Mouse (Mus musculus): ENCODE data around the gene Gpr108. TPM values are rescaled to one million over a fixed set of nuclear protein-coding genes. Genes with fewer than 3 reads are reported as not detected.
A peak's percentile ranks its signal among the peaks of the same experiment; 100 is the strongest.

Gene Gpr108
- polyA plus RNA-seq, 1 experiment from 2014 or later, result 37.6 TPM

DNA sequence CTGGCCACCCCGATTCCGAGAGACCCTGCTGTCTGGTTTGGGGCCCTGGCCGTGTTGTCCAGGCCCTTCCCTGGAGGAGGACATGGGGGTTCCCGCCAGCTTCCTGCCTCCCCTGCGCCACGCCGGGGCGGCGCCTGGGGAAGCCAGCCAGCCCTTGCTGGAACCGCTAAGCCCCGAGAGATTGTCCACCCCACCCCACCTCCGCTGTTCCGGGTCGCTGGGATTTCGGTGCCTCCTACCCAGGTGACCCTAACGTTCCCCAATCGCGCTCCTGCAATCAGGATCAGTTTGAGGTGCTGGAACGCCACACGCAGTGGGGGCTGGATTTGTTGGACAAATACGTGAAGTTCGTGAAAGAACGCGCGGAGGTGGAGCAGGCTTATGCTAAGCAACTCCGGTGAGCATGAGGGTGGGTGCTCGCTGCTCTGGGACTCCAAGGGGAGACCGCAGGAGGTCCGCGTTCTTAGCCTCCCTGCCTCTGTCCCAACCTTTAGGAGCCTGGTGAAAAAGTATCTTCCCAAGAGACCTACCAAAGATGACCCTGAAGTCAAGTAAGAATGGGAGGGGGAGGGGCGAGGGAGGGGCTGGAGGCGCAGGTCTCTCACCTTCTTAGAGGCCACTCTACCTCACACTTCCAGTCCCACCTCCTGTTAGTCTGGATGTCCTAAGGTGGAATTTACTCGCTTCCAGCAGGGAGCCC is 2.4 kb upstream of the Gpr108 start:
- ATAC-seq (replicated peaks; ENCODE audit: low FRiP score, low read depth), result no peak
- DNase-seq (ENCODE audit: low spot score), result peak; percentile 40
- Histone ChIP-seq H3K36me3 (ENCODE audit: insufficient read depth, low read length) (peaks cover 18% of the 10 kb centered on the region; the same call in 1 of the 2 replicates), H3K9me3 (replicated peaks; ENCODE audit: low read length) (no peaks in the 10 kb centered on the region), H3K4me2 (ENCODE audit: low read length) (peak overlapping the region; percentile 96), H3K4me3 (replicated peaks; ENCODE audit: low read depth, low read length) (peak overlapping the region; percentile 79), H3K27me3 (ENCODE audit: insufficient read depth, low read length) (no peaks in the 10 kb centered on the region), H3K9ac (ENCODE audit: low read depth, low read length) (peak overlapping the region; percentile 71), H3K4me1 (replicated peaks; ENCODE audit: insufficient read depth, low read length) (peaks cover 12% of the 10 kb centered on the region), H3K27ac (peak overlapping the region; percentile 83)
- no peak for TF ChIP-seq CTCF (IDR thresholded peaks at IDR 0.05; ENCODE audit: low read depth)
- 1% methylated on average over 33 of the region's 33 CpGs for WGBS

GRCm38 (mm10) chr17:57249186-57250181 is 1.2 kb upstream of the Gpr108 start, which contains the start of gene Trip10:
Gene Trip10, plus strand, starts transcription at chr17:57249455.
- peak; percentile 40 for ATAC-seq (replicated peaks; ENCODE audit: low FRiP score, low read depth)
- TF ChIP-seq CTCF (IDR thresholded peaks at IDR 0.05; ENCODE audit: low read depth), result peak; percentile 50

GRCm38 (mm10) chr17:57248771-57249170 is 525 bp upstream of the Gpr108 start:
- peaks cover 12% of the 10 kb centered on the region for H3K4me1 ChIP-seq (replicated peaks; ENCODE audit: insufficient read depth, low read length)
- H3K9ac ChIP-seq (ENCODE audit: low read depth, low read length), result peak overlapping the region; percentile 35; the same call in 1 of the 2 replicates
- WGBS, result 5% methylated on average over 13 of the region's 13 CpGs
- no peak for DNase-seq (ENCODE audit: low spot score)
- peak overlapping the region; percentile 88 for H3K27ac ChIP-seq
- no peak for TF ChIP-seq CTCF (IDR thresholded peaks at IDR 0.05; ENCODE audit: low read depth)
- H3K4me3 ChIP-seq (replicated peaks; ENCODE audit: low read depth, low read length), result peak overlapping the region; percentile 79
- peak overlapping the region; percentile 96 for H3K4me2 ChIP-seq (ENCODE audit: low read length)
- ATAC-seq (replicated peaks; ENCODE audit: low FRiP score, low read depth), result no peak
- peaks cover 11% of the 10 kb centered on the region; the same call in 1 of the 2 replicates for H3K36me3 ChIP-seq (ENCODE audit: insufficient read depth, low read length)
- no peaks in the 10 kb centered on the region for H3K27me3 ChIP-seq (ENCODE audit: insufficient read depth, low read length)
- H3K9me3 ChIP-seq (replicated peaks; ENCODE audit: low read length), result no peaks in the 10 kb centered on the region

More at GRCm38 (mm10) chr17:57249186-57250181, 1.2 kb upstream of the Gpr108 start, which contains the start of gene Trip10:
- Histone ChIP-seq H3K9me3 (replicated peaks; ENCODE audit: low read length) (no peaks in the 10 kb centered on the region), H3K27me3 (ENCODE audit: insufficient read depth, low read length) (no peaks in the 10 kb centered on the region), H3K27ac (peak within 1 kb of the TSS; percentile 88), H3K4me2 (ENCODE audit: low read length) (peak within 1 kb of the TSS; percentile 96), H3K36me3 (ENCODE audit: insufficient read depth, low read length) (peaks cover 9% of the 10 kb centered on the region; the same call in 1 of the 2 replicates), H3K4me1 (replicated peaks; ENCODE audit: insufficient read depth, low read length) (peaks cover 12% of the 10 kb centered on the region), H3K4me3 (replicated peaks; ENCODE audit: low read depth, low read length) (peak within 1 kb of the TSS; percentile 79), H3K9ac (ENCODE audit: low read depth, low read length) (peak within 1 kb of the TSS; percentile 71)
- under 1% methylated on average over 47 of the region's 52 CpGs for WGBS
- peak; percentile 96 for DNase-seq (ENCODE audit: low spot score)

DNA sequence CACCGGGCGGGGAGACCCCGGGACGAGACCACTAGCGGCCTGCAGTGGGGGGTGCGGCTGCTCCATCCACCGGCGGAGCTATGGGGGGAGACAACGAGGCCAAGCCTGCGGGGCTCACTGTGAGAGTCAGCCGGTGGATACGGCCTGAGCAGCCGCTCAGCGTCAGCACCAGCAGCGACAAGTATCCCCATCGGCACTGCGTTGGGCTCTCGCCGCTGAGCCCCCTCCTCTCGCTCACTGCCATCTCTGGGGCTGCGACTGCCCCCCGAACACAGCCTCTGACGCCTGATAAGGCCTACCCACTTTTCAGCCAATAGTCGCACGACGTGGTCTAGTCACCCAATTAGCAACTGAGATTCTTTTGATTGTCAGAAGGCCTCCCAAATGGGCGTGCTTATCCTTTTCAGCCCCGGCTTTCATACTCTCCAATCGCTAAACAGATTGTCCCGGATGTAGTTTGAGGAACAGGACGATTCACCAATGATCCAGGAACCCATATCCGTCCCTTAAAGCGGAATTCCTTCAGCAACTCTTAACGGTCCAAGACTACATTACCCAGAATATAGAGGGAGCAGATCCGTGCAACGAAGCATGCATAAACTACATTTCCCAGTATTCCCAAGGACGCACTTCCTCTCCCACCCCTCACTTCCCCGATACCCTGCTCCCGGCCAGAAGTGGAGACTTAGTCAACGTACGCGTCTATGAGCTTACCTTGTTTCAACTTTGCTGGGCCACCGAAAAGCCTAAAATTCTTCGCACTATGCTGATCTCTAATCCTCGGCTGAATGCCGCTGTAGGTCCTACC is 649 bp downstream of the Gpr108 start:
- peak overlapping the region; percentile 79 for H3K4me3 ChIP-seq (replicated peaks; ENCODE audit: low read depth, low read length)
- ATAC-seq (replicated peaks; ENCODE audit: low FRiP score, low read depth) (peak; percentile 92), DNase-seq (ENCODE audit: low spot score) (peak; percentile 100)
- peak overlapping the region; percentile 96 for H3K4me2 ChIP-seq (ENCODE audit: low read length)
- no peaks in the 10 kb centered on the region for H3K27me3 ChIP-seq (ENCODE audit: insufficient read depth, low read length)
- no peak for TF ChIP-seq CTCF (IDR thresholded peaks at IDR 0.05; ENCODE audit: low read depth)
- H3K36me3 ChIP-seq (ENCODE audit: insufficient read depth, low read length), result 0 out of 2 replicates have a peak, but pooled peaks cover 15% of the 10 kb centered on the region
- H3K9me3 ChIP-seq (replicated peaks; ENCODE audit: low read length), result no peaks in the 10 kb centered on the region
- peak overlapping the region; percentile 75 for H3K9ac ChIP-seq (ENCODE audit: low read depth, low read length)
- under 1% methylated on average over 46 of the region's 46 CpGs for WGBS
- H3K4me1 ChIP-seq (replicated peaks; ENCODE audit: insufficient read depth, low read length), result peaks cover 12% of the 10 kb centered on the region
- H3K27ac ChIP-seq, result peak overlapping the region; percentile 88

GRCm38 (mm10) chr17:57246663-57247392 is 1.4 kb downstream of the Gpr108 start:
- H3K9ac ChIP-seq (ENCODE audit: low read depth, low read length), result peak overlapping the region; percentile 75
- peaks cover 12% of the 10 kb centered on the region for H3K4me1 ChIP-seq (replicated peaks; ENCODE audit: insufficient read depth, low read length)
- H3K9me3 ChIP-seq (replicated peaks; ENCODE audit: low read length), result no peaks in the 10 kb centered on the region
- no peaks in the 10 kb centered on the region for H3K27me3 ChIP-seq (ENCODE audit: insufficient read depth, low read length)
- ATAC-seq (replicated peaks; ENCODE audit: low FRiP score, low read depth), result no peak
- DNase-seq (ENCODE audit: low spot score), result peak; percentile 91
- H3K4me3 ChIP-seq (replicated peaks; ENCODE audit: low read depth, low read length), result peak overlapping the region; percentile 67
- peak overlapping the region; percentile 88 for H3K27ac ChIP-seq
- 2% methylated on average over 18 of the region's 18 CpGs for WGBS
- H3K36me3 ChIP-seq (ENCODE audit: insufficient read depth, low read length), result 0 out of 2 replicates have a peak, but pooled peaks cover 21% of the 10 kb centered on the region
- H3K4me2 ChIP-seq (ENCODE audit: low read length), result peak overlapping the region; percentile 66
- TF ChIP-seq CTCF (IDR thresholded peaks at IDR 0.05; ENCODE audit: low read depth), result peak; percentile 48

Measured in kidney, postnatal 0 days (tissue).